Mouse (Mus musculus): Measurements from ENCODE around the gene Cyp2a5.
"Not testable (repeated sequence)": the region's sequence is repeated elsewhere in the genome, so short reads cannot be mapped to it uniquely, and the experiment has no call there.

Gene Cyp2a5

GRCm38 (mm10) chr7:26835059-26835458 is at the start of gene Cyp2a5:
Cyp2a5 (plus strand) TSS chr7:26835305.
- DNase-seq (ENCODE audit: low spot score): not testable (repeated sequence)

GRCm38 (mm10) chr7:26786013-26786412 is 49.1 kb upstream of the Cyp2a5 start:
- not testable (repeated sequence) for DNase-seq (ENCODE audit: low spot score)

DNA sequence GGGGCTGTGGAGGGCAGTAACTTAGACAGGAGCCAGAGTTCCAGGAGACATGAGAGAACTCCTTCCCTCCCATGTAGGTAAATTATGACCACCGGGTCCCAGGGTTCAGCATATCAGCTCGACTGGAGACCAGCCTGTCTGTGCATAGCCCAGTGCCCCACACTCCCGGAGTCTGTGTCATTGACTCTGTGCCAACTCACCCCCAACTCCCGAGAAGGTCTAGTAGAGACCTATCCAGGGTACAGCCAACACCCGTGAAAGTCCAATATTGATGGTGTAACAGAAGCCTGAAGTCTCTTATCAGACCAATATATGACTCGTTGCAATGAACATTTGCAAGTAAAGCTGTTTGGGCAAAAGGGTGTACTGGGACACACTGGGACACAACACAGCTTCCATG is 45.1 kb upstream of the Cyp2a5 start:
- DNase-seq (ENCODE audit: low spot score): no peak

- no peak for DNase-seq (ENCODE audit: low spot score)
Measured at GRCm38 (mm10) chr7:26800104-26800503, 35.0 kb upstream of the Cyp2a5 start.

DNA sequence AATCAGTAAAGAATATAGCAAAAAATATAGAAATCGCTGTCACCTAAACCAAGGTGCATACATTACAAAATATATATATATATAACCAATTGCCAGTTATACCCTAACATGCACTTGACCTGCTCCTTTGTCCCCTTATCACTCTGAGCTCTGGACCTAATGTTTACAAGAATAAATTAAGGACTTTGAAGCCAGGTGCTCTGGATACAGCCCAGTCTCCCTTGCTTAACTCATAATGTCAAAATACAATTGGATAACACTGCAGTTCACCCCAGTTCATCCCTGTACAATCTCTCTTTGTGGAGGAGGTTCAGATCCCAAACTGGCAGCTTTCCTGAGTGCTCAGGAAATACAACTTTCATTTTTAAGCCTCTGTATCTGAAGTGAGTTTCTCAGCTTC is 34.1 kb upstream of the Cyp2a5 start:
- no peak for DNase-seq (ENCODE audit: low spot score)

DNA sequence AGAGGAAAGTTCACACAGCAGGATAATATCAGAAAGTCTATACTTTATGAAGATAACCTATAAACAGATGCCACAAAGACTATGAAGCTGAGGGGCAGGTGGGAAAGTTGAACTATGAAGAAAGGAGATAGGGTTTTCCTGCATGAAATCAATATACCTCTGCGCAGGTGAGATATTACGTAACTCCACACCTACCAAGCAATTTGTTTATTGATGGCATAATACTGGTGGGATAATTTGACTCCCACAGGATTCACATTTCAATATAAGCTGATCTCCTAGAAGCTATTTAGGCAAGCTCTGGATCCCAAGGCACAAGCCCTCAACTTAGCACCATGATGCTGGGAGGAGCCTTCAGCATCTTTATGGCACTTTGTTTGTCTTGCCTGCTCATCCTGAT is 26.5 kb upstream of the Cyp2a5 start, which contains the start of gene Cyp2g1:
TSS of gene Cyp2g1 (plus strand) at position 301 of the 400 bp plus-strand sequence.
- no peak for DNase-seq (ENCODE audit: low spot score)

DNA sequence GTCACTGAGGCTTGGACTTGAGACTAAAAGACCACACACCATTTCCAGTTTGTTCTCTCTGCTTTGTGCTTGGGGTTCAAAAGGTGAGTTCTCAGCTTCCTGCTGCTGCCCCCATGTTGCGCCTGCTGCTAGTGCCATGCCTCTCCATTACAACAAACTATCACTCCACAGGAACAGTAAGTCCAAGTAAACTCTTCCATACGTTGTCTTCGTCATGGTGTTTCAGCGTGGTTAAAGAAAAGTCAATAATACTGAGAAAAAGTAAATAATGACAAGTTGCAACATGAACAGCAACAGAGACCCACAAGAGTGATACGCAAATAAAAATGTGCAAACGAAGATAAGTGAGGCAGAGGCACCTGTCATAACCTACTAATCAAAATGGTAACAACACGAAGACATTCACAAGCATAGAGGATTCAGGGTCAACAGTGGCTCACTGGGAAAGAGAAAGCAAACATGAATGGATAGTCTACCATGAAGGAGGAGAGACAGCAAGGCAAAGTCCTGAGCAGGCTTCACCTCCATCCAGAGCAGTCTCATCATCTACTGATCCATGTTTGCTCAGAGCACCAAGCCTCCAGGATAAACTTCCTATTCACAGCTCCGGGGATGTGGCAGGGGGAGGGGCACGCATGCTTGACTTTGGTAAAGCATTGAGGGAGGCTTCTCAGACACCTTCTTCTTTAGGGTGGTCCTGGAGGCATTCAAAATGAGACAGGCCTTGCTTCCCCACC is 3.4 kb upstream of the Cyp2a5 start:
- not testable (repeated sequence) for DNase-seq (ENCODE audit: low spot score)

DNA sequence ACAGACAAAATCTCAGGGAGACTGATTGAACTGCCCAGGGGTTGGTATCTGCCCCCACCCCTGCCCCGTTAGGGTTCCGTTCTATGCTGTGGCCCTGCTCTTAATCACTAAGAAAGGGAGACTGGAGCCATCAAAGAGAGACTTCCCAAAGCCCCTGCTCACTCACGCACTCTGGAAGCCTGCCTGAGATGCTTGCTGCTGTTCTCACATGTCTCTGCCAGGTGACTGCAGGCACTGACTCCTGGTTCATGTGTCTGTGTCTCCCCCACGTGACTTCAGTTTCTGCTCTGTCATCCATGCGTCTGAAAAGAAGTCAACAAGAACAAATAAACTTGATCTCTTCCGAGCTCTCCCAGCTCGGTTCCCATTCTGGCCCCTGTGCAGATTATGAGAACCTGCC is 2.4 kb upstream of the Cyp2a5 start:
- not testable (repeated sequence) for DNase-seq (ENCODE audit: low spot score)

GRCm38 (mm10) chr7:26843400-26843799 is 8.3 kb downstream of the Cyp2a5 start:
- DNase-seq (ENCODE audit: low spot score): not testable (repeated sequence)

GRCm38 (mm10) chr7:26850063-26850462 is 15.0 kb downstream of the Cyp2a5 start:
- not testable (repeated sequence) for DNase-seq (ENCODE audit: low spot score)

- not testable (repeated sequence) for DNase-seq (ENCODE audit: low spot score)
Measured at GRCm38 (mm10) chr7:26878581-26878980, 43.5 kb downstream of the Cyp2a5 start.

GRCm38 (mm10) chr7:26880600-26880999 is 45.5 kb downstream of the Cyp2a5 start:
- not testable (repeated sequence) for DNase-seq (ENCODE audit: low spot score)

Data from urinary bladder, postnatal 10 days (tissue).